Mouse (Mus musculus) CH12.LX (cell line): ENCODE results near the gene Tpd52l1.

Source experiments
- CHD2 ChIP-seq: IDR thresholded peaks from 2 replicates; pipeline ENCODE4 v1.6.1; 2011; ENCODE audit warnings: low read length, improper control_type of control experiment
- CTCF ChIP-seq, 2 experiments: IDR thresholded peaks in 1 of 2; conservative IDR thresholded peaks in 1 of 2; 2 replicates each; pipeline ENCODE4 v1.5.1; 2011 to 2012; ENCODE audit warnings: low read depth in 2 of 2, low read length in 2 of 2, improper control_type of control experiment in 1 of 2, inconsistent platforms in 1 of 2, mild to moderate bottlenecking in 1 of 2, moderate library complexity in 1 of 2
- IRF4 ChIP-seq: IDR thresholded peaks from 2 replicates; pipeline ENCODE4 v1.6.1; 2014; ENCODE audit warnings: low read depth, mild to moderate bottlenecking, inconsistent platforms, low read length, improper control_type of control experiment
- MYC ChIP-seq: IDR thresholded peaks from 2 replicates; pipeline ENCODE4 v1.6.1; 2011; ENCODE audit warnings: low read depth, mild to moderate bottlenecking, improper control_type of control experiment, low read length
- NELFE ChIP-seq: IDR thresholded peaks from 2 replicates; pipeline ENCODE4 v1.6.1; 2011; ENCODE audit warnings: low read depth, low read length, improper control_type of control experiment
- USF1 ChIP-seq: IDR thresholded peaks from 2 replicates; pipeline ENCODE4 v1.6.1; 2014; ENCODE audit warnings: low read depth, mild to moderate bottlenecking, inconsistent platforms, low read length, improper control_type of control experiment
- ZMIZ1 ChIP-seq: IDR thresholded peaks from 2 replicates; pipeline ENCODE4 v1.6.1; 2012; ENCODE audit warnings: low read depth, mild to moderate bottlenecking, inconsistent platforms, low read length, improper control_type of control experiment

DNA sequence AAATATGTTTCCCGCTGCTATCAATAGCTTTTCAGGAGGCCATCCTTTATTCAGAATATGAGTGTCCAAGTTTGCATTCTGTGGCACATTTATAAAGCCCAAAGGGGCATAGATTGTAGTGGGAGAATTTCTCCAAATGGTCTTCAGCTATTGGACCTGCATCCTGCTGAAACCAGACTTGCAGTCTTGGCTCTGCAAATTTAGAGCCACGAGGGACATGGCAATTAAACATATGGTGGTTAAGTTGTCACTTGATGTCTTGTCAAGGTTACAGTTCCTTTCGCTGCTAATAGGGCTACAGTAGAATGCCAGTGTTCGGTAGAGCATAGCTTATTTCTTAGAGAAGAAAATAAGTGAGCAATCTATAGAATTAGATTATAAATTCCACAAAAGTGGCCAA lies 148.7 kb downstream of the Tpd52l1 start:
- TF ChIP-seq CTCF (conservative IDR thresholded peaks at IDR 0.05 in 1 of 2, IDR thresholded peaks at IDR 0.05 in 1 of 2; ENCODE audit: low read depth in 2 of 2, low read length in 2 of 2): no peak
- no peak for TF ChIP-seq ZMIZ1
- TF ChIP-seq NELFE: no peak
- TF ChIP-seq CHD2: no peak
- no peak for TF ChIP-seq USF1
- no peak for TF ChIP-seq IRF4
- no peak for TF ChIP-seq MYC
